Mouse (Mus musculus): ENCODE data around the gene Gprc5c. TPM values are rescaled to one million over a fixed set of nuclear protein-coding genes. Genes with fewer than 3 reads are reported as not detected.

Gprc5c gene
- total and polyA plus RNA-seq, 3 experiments = not detected

- dilution Hi-C loops (cut with MboI; ENCODE audit: extremely low pct_ligation_motif_present, extremely low pct_unique_long_range_greater_than_20kb, low sequenced_read_pairs) = no loop called here
- Histone ChIP-seq H3K79me2 (replicated peaks; ENCODE audit: control insufficient read depth, extremely low read depth, insufficient read depth, poor library complexity, severe bottlenecking) (no peaks in the 10 kb centered on the region), H3K9ac (ENCODE audit: insufficient read depth, low read depth) (no peak overlapping the region), H3K27ac (ENCODE audit: insufficient read depth, low read depth) (no peak overlapping the region), H3K27me3 (replicated peaks) (no peaks in the 10 kb centered on the region), H3K36me3 (replicated peaks in 1 of 2; ENCODE audit: control insufficient read depth in 1 of 2, insufficient read depth in 1 of 2, low read length in 1 of 2) (no peaks in the 10 kb centered on the region), H3K9me3 (replicated peaks; ENCODE audit: low read length) (no peaks in the 10 kb centered on the region), H3K4me2 (ENCODE audit: insufficient read depth, low read depth, poor library complexity, severe bottlenecking) (no peak overlapping the region), H3K4me1 (ENCODE audit: control insufficient read depth in 1 of 2, insufficient read depth in 2 of 2) (peaks cover 29 to 89% of the 10 kb centered on the region in 2 experiments), H3K4me3 (replicated peaks in 1 of 3; ENCODE audit: low read depth in 2 of 3, low read length in 2 of 3, poor library complexity in 1 of 3) (no peak overlapping the region)
- TF ChIP-seq CTCF (conservative IDR thresholded peaks at IDR 0.05 in 1 of 2, IDR thresholded peaks at IDR 0.05 in 1 of 2; ENCODE audit: low read depth in 2 of 2, low read length in 2 of 2) (peak; percentile 74 to 84), MAFK (IDR thresholded peaks at IDR 0.05; ENCODE audit: insufficient replicate concordance, low read length) (no peak), MAX (IDR thresholded peaks at IDR 0.05; ENCODE audit: low read length) (no peak), GABPA (IDR thresholded peaks at IDR 0.05; ENCODE audit: insufficient replicate concordance, low read depth, low read length) (no peak), RAD21 (IDR thresholded peaks at IDR 0.05; ENCODE audit: low read depth, low read length) (peak; percentile 74), RCOR1 (conservative IDR thresholded peaks at IDR 0.05; ENCODE audit: low read depth, low read length) (no peak), ZKSCAN1 (IDR thresholded peaks at IDR 0.05; ENCODE audit: borderline replicate concordance, low read depth, low read length) (no peak), NELFE (IDR thresholded peaks at IDR 0.05; ENCODE audit: low read depth, low read length) (no peak), HCFC1 (IDR thresholded peaks at IDR 0.05; ENCODE audit: low read depth, low read length) (no peak), ETS1 (conservative IDR thresholded peaks at IDR 0.05; ENCODE audit: low read depth, low read length) (no peak), MEF2A (IDR thresholded peaks at IDR 0.05; ENCODE audit: borderline replicate concordance, low read depth, low read length) (no peak), MYC (IDR thresholded peaks at IDR 0.05; ENCODE audit: low read depth, low read length) (no peak), UBTF (IDR thresholded peaks at IDR 0.05; ENCODE audit: low read depth, low read length) (no peak), KAT2A (IDR thresholded peaks at IDR 0.05; ENCODE audit: insufficient replicate concordance, low read length) (no peak), ZC3H11A (IDR thresholded peaks at IDR 0.05; ENCODE audit: low read depth, low read length) (peak; percentile 22; the same call in 1 of the 2 replicates), SMC3 (IDR thresholded peaks at IDR 0.05; ENCODE audit: low read depth, low read length) (peak; percentile 87), CHD2 (IDR thresholded peaks at IDR 0.05; ENCODE audit: low read length) (no peak), BHLHE40 (IDR thresholded peaks at IDR 0.05; ENCODE audit: low read depth, low read length) (no peak), CHD1 (IDR thresholded peaks at IDR 0.05; ENCODE audit: low read depth, low read length) (no peak), E2F4 (IDR thresholded peaks at IDR 0.05; ENCODE audit: insufficient replicate concordance, low read depth, low read length) (no peak), EP300 (IDR thresholded peaks at IDR 0.05; ENCODE audit: low read length) (no peak)
- peak; percentile 60 for DNase-seq (ENCODE audit: extremely low read depth)
- in situ Hi-C loops (cut with MboI; ENCODE audit: low pct_ligation_motif_present, low pct_unique_long_range_greater_than_20kb, low sequenced_read_pairs) = no loop called here
Measured at GRCm38 (mm10) chr11:114880589-114880988, 29.6 kb downstream of the Gprc5c start.

DNA sequence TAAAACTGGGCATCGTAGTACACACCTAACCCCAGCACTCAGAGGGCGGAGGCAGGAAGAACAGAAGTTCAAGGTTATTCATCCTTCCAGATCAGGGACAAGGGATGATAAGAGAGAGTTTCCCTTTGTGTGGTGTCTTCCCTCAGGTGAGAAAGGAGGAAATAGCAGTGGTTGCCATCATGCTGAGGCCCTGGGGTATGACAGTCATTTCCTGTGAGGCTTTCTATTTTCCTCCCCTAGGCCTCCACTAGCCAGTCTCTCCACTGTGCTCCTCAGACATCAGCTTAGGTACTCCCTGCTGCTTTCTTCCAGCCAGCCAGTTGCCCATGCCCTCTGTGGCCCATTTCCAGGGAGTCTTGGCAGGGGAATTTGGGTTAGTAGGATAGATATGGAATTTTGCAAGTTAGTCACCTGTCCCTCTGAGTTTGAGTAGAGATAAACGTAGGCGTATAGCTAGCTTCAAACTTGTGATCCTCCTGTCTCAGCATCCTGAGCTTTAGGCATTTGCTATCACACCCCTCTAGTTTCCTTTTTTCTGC is 32.4 kb downstream of the Gprc5c start:
- TF ChIP-seq MAX (IDR thresholded peaks at IDR 0.05; ENCODE audit: low read length) (no peak), HCFC1 (IDR thresholded peaks at IDR 0.05; ENCODE audit: low read depth, low read length) (no peak), RAD21 (IDR thresholded peaks at IDR 0.05; ENCODE audit: low read depth, low read length) (no peak), ELF1 (IDR thresholded peaks at IDR 0.05; ENCODE audit: low read depth, low read length) (0 out of 2 replicates have a peak, but pooled peaks have one; percentile 18), IRF4 (IDR thresholded peaks at IDR 0.05; ENCODE audit: low read depth, low read length) (no peak), BHLHE40 (IDR thresholded peaks at IDR 0.05; ENCODE audit: low read depth, low read length) (peak; percentile 44; the same call in 1 of the 2 replicates)
- peak; percentile 56 for DNase-seq (ENCODE audit: extremely low read depth)
- dilution Hi-C loops (cut with MboI; ENCODE audit: extremely low pct_ligation_motif_present, extremely low pct_unique_long_range_greater_than_20kb, low sequenced_read_pairs) = no loop called here
- Histone ChIP-seq H3K9me3 (replicated peaks; ENCODE audit: low read length) (no peaks in the 10 kb centered on the region), H3K4me1 (ENCODE audit: control insufficient read depth in 1 of 2, insufficient read depth in 2 of 2) (peaks cover 17 to 62% of the 10 kb centered on the region in 2 experiments), H3K79me2 (replicated peaks; ENCODE audit: control insufficient read depth, extremely low read depth, insufficient read depth, poor library complexity, severe bottlenecking) (no peaks in the 10 kb centered on the region), H3K27me3 (replicated peaks) (peaks cover 15% of the 10 kb centered on the region), H3K4me3 (replicated peaks in 1 of 3; ENCODE audit: low read depth in 2 of 3, low read length in 2 of 3, poor library complexity in 1 of 3) (no peak overlapping the region), H3K36me3 (replicated peaks in 1 of 2; ENCODE audit: control insufficient read depth in 1 of 2, insufficient read depth in 1 of 2, low read length in 1 of 2) (no peaks in the 10 kb centered on the region), H3K4me2 (ENCODE audit: insufficient read depth, low read depth, poor library complexity, severe bottlenecking) (0 out of 2 replicates have a peak overlapping the region, but pooled peaks have one; percentile 2), H3K27ac (ENCODE audit: insufficient read depth, low read depth) (no peak overlapping the region), H3K9ac (ENCODE audit: insufficient read depth, low read depth) (no peak overlapping the region)
- in situ Hi-C loops (cut with MboI; ENCODE audit: low pct_ligation_motif_present, low pct_unique_long_range_greater_than_20kb, low sequenced_read_pairs) = no loop called here
